Mouse (Mus musculus) small intestine, adult 2 months (tissue): ENCODE measurements around the gene Muc20.

Source experiments
- CTCF ChIP-seq: fragments of 200-500 bp; IDR thresholded peaks from 2 replicates; pipeline ENCODE4 v1.5.1; 2012; ENCODE audit warnings: low read depth, mild to moderate bottlenecking, control low read depth, inconsistent platforms, low read length, moderate library complexity, mixed read lengths; ENCODE audit not compliant: insufficient replicate concordance, insufficient read length; ENCODE audit errors: extremely low read depth
- POLR2A ChIP-seq: fragments of 200-500 bp; IDR thresholded peaks from 2 replicates; pipeline ENCODE4 v1.6.1; 2012; ENCODE audit warnings: low read depth, mild to moderate bottlenecking, control low read depth, inconsistent platforms, low read length, moderate library complexity

DNA sequence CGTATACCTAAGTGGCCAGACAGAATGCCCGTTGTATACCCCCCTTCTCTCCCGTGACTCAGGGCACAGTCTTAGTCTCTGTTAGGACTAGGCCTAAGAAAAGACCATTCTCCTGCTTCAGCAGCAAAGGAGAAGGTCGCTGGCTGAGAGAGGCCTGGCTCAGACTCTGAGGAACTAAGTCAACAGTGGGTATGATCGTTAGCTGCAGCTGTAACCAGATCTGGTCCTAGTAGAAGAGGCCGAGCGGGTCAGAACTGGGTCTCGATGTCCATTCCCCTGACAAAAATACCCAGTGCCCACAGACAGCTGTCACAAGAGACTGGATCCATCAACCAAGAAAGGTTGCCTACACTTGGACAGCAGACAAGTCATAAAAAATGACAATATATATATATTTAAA, 26.3 kb upstream of the Muc20 start:
- no peak for TF ChIP-seq POLR2A
- no peak for TF ChIP-seq CTCF
